Mouse (Mus musculus): ENCODE results near the gene Fbxw10. TPM values are rescaled to one million over a fixed set of nuclear protein-coding genes. Genes with fewer than 3 reads are reported as not detected.
A peak's percentile ranks its signal among the peaks of the same experiment; 100 is the strongest.

The Fbxw10 gene
- total RNA-seq, 2 experiments from 2014 or later: 0.71 to 0.92 TPM

DNA sequence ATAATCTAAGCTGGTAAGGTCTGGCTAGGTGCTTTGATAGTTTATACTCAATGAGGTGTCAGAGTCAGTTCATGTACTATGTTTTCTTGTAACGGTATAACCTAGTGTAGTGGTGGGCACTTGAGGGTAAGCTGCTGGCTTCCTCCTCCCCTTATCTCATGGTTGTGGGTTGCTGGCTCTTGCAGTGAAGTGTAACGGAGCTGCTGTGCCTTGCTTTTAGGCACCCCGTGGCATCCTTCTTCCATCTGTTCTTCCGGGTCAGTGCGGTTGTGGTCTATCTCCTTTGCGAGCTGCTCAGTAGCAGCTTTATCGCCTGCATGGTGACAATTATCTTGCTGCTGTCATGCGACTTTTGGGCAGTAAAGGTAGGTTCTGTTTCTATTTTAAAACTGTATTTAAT, 36.5 kb downstream of the Fbxw10 start:
- no peak for DNase-seq (ENCODE audit: extremely low spot score in 1 of 2, low spot score in 2 of 2)
- intact Hi-C loops (cut with DNase I): no loop called here

DNA sequence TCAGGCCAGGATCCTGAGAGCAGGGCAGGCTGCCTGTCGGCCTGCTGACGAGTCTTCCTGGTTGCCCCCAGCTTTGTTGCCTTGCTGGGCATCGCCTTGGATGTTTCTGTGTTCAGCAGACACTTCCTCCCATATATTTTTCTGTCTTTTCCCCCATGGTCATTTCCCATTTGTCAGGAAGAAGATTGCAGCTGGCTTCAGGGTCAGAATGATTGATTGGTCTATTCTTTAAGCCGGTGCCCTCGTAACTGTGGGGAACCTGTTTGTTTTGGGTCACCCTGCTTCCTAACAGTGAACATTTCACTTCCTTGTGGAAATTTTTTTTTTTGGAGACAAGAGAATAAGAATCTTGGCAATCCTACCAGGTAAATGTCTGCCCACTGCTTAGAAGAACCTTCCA, 38.5 kb downstream of the Fbxw10 start:
- intact Hi-C loops (cut with DNase I): no loop called here
- DNase-seq (ENCODE audit: extremely low spot score in 1 of 2, low spot score in 2 of 2): no peak

DNA sequence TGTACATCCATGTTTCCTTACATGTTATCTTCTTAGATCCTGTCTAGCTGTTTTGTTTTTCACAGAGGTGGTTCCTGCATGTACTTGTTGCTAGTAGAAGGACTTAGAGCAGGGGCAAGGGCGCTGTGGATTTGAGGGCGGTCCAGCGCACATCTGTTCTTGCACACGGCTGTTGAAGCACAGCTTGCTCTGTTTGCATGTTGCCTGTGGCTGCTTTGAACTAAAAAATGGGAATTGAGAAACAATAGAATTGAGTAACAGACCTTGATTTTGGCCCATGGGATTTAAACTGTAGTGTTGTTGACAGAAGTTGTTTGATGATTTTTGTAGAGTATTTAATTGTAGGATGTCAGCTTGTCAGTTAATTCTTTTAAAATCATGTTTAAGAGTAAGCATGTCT, 43.9 kb downstream of the Fbxw10 start:
- intact Hi-C loops (cut with DNase I): no loop called here
- no peak for DNase-seq (ENCODE audit: extremely low spot score in 1 of 2, low spot score in 2 of 2)

DNA sequence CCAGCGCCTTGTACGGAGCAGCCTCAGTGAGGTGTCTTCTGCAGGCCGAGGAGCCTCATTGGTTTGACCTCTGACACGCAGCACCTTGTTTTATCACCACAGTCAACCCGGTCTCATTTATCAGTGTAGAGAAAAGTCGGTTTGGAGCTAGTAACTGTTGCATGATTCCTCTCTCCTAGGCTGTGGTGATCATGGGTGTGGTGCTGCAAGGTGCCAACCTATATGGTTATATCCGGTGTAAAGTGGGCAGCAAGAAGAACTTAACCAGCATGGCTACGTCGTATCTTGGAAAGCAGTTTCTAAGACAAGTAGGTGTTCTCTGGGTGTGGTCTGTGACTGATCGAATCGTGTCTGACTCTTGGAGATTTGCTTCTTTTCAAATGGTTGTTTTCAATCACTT, 44.9 kb downstream of the Fbxw10 start:
- intact Hi-C loops (cut with DNase I): no loop called here
- DNase-seq (ENCODE audit: extremely low spot score in 1 of 2, low spot score in 2 of 2): no peak

DNA sequence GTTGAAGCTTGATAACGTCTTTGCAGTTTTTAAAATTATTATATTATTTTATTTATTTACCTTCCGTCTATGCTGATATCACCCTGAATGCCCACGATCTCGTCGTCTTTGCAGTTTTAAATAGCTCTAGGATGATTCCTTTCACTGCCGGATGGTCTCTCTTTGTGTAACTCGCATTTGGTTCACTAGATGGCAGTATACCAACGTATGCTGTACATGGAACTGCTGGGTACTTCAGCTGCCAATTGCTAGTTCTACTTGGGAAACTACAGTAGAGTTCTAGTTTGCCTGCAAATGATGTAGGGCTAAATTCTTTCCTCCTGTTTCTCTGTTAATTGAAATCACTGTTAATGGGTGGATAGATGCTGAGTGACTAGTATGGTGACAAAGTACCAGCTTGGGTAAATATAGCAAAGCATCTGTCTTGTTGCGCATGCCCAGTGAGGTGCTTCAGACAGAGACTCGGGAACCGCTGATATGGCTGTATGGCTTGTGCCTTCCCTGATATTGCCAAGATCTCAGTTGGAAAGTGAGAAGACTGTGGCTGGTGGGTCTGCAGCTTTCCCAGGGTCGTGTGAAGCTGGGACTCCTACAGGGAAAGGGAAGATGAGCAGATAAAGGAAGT, 54.9 kb downstream of the Fbxw10 start:
- intact Hi-C loops (cut with DNase I): no loop called here

DNA sequence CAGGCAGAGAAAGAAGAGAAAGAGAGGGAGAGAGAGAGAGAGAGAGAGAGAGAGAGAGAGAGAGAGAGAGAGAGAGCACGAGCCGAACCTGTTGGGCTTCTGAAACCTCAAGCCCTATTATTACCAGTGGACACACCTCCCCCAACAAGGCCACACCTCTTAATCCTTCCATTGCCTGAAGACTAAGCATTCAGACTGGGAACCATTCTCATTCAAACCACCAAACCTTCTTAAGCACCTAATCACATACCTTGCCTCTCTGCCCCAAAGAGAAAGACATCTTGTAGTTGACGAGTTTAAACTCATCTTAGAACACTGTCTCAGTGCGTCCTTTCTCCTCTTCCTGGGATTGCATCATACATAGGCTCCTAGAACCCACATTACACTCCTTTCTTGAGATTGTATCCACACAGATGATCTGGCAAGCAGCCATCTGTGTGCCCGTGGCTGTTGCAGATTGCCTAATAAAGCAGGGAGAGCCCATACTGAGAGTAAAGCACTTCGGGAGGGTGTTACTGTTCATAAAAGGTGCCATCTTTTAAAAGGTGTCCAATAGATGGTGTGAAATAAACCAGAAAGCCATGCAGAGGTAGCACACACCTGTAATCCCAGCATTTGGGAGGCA, 57.1 kb downstream of the Fbxw10 start:
- intact Hi-C loops (cut with DNase I): no loop called here
- no peak for DNase-seq (ENCODE audit: extremely low spot score in 1 of 2, low spot score in 2 of 2)

More for the DNA sequence above, 54.9 kb downstream of the Fbxw10 start:
- DNase-seq (ENCODE audit: extremely low spot score in 1 of 2, low spot score in 2 of 2): peak; percentile 64 to 87

DNA sequence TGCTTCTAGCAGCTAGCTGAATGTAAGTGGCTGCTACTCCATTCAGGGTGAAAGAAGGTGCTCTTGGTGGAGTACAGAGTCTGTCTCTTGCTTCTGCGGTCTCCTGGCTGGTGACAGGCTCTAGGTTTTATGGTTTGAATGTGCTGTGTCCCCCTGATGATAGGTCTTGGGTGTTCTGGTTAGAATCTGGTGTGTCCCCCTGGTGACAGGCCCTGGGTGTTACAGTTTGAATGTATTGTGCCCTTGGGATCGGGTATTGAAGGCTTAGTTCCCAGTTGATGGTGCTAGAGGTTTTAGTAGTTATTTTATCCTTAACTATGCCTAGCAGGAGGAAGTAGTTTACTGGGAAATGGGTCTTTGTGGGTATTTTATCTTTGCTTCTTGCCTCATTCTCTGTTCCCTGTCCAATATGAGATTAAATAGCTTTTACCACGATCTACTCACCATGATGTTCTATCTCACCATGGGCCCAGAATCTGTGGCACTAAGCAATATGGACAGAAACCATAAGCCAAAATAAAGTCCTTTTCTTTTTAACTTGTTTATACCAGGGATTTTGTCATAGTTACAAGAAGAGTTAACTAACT, 62.9 kb downstream of the Fbxw10 start:
- no peak for DNase-seq (ENCODE audit: extremely low spot score in 1 of 2, low spot score in 2 of 2)
- intact Hi-C loops (cut with DNase I): no loop called here

DNA sequence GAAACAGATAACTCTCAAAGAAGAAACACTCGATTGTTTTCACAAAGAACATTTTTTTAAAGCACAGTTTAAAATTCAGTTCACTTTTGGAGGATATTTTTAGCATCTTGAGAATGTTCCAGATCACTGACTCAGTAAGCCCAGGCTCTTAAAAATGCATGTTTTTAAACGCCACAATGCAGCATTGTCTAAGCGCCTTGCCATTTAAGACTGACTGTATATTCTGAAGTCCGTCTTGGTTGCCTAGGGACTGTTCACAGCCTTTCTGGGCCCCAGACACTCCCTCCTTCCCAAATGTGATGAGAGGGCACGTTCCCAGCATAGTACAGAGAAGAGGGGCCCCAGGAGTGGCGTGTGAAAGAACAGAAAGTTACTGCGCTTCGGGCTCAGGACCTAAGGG, 64.5 kb downstream of the Fbxw10 start:
- DNase-seq (ENCODE audit: extremely low spot score in 1 of 2, low spot score in 2 of 2): peak in 1 of 2 experiments; percentile 19
- intact Hi-C loops (cut with DNase I): no loop called here

DNA sequence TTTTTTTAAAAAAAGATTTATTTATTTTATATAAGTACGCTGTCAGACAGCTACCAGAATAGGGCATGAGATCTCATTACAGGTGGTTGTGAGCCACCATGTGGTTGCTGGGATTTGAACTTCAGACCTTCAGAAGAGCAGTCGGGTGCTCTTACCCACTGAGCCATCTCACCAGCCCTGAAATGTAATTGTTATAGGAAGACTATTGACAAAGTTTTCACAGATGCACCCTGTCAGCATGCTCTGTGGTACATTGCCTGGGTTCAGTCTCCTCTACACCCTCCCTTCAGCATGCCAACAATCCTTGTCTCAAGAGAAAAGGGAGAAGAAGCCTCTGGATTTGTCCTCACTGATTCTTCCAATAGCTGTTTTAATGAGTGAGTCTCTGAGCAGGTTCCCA, 66.3 kb downstream of the Fbxw10 start:
- intact Hi-C loops (cut with DNase I): no loop called here
- DNase-seq (ENCODE audit: extremely low spot score in 1 of 2, low spot score in 2 of 2): no peak

DNA sequence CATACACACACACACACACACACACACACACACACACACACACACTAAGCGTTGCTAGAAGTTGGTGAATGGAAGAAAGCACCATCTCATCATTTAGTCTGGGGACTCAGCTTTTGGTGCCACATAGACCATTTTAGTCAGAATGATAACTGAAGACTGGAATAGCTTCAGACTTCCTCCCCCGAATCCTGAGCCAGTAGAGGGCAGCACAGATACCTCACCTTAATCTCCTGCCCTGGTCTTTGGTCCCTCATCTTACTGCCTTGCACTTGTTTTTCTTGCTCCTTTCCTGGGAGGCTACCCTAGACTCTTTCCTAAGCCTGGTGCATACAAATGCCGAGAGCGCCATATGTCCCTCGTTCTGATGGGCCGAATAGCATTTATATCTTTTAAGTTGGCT, 67.7 kb downstream of the Fbxw10 start:
- DNase-seq (ENCODE audit: extremely low spot score in 1 of 2, low spot score in 2 of 2): no peak
- intact Hi-C loops (cut with DNase I): no loop called here

DNA sequence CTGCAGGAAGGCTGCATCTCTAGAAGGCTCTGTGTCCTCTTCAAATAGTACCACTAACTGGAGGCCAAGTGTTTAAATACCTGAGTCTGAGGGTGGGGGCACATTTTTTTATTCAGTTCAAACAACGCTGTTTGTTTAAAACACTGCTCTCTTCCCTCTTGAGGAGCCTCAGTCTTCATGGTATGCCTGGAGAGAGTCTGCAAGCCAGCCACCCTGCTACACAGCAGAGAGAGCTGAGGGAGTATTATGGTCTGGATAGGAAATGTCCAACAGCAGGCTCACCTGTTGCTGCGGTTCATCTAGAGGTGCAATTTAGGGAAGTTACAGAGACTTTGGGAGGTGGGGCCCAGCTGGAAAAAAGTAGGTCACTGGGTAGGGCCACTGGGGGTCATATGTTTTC, 68.6 kb downstream of the Fbxw10 start:
- no peak for DNase-seq (ENCODE audit: extremely low spot score in 1 of 2, low spot score in 2 of 2)
- intact Hi-C loops (cut with DNase I): no loop called here

DNA sequence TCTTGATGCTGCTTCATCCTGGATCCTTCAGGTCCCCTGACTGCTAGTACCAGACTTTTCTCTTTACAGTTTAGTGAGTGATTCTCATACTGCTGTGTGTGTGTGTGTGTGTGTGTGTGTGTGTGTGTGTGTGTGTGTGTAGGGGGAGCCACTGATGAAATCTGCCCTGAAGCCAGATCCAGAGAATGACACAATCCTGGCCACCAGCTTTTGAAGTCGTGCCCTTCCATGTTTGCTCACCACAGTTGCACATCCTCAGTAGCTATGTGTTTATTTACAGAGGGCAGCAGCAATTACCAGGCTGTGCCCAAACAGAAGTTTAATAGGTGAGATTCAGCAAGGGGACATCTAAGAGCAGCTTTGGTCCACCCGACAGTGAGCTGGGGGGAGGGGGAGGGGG, 69.9 kb downstream of the Fbxw10 start:
- no peak for DNase-seq (ENCODE audit: extremely low spot score in 1 of 2, low spot score in 2 of 2)
- intact Hi-C loops (cut with DNase I): no loop called here

DNA sequence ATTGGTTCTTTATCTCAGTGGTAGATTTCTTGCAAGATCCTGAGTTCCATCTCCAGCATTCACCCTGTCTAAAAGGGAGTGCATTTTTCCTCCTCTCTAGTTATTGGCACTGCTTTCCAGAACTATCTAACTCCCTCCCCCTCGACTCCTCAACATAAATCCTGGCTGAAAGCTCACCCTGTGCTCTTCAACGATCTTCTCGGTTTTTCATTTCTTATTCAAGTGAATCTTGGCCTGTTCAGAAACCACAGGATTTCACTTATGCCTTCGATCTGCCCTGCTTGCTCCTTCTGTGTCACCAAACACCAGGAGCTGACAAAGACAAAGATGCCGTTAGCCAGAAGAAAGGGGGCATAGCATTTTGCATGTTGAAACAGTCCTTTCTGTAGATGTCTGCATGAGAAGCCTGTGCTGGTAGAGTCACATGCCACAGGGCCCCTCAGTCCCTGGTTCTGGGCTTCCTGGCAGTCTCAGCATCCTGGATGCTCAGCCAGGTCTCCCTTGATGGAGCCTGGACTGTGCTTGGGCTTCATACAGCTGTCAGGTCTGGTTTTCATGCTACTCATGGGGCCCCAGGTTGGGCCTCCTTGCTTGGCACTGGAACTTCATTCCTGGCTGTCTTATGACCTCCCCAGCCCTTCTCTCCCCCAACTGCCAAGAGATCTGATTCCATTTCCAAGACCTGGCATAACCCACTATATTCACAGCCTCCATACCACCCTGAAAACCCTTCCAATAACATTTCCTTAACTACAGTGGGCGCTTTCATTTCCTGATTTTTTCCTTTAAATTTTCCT, 73.3 kb downstream of the Fbxw10 start:
- intact Hi-C loops (cut with DNase I): loop anchor here (5.0 kb wide), 1 partner anchor 62 kb away; no protein-coding TSS in a partner anchor
- no peak for DNase-seq (ENCODE audit: extremely low spot score in 1 of 2, low spot score in 2 of 2)

DNA sequence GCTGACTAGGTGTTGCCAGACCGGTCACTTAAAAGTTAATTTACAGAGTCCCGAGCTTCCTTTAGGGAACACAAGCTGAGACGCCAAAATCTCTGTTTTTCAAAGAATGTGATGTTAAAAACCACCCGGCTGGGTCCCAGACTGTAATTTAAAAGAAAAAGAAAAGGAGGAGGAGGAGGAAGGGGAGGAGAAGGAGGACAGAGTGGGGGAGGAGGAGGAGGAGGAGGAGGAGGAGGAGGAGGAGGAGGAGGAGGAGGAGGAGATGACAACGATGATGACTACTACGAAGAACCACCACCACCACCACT, 73.8 kb downstream of the Fbxw10 start:
- intact Hi-C loops (cut with DNase I): loop anchor here (1.0 to 5.0 kb wide), 2 partner anchors 62 to 215 kb away; no protein-coding TSS in a partner anchor

DNA sequence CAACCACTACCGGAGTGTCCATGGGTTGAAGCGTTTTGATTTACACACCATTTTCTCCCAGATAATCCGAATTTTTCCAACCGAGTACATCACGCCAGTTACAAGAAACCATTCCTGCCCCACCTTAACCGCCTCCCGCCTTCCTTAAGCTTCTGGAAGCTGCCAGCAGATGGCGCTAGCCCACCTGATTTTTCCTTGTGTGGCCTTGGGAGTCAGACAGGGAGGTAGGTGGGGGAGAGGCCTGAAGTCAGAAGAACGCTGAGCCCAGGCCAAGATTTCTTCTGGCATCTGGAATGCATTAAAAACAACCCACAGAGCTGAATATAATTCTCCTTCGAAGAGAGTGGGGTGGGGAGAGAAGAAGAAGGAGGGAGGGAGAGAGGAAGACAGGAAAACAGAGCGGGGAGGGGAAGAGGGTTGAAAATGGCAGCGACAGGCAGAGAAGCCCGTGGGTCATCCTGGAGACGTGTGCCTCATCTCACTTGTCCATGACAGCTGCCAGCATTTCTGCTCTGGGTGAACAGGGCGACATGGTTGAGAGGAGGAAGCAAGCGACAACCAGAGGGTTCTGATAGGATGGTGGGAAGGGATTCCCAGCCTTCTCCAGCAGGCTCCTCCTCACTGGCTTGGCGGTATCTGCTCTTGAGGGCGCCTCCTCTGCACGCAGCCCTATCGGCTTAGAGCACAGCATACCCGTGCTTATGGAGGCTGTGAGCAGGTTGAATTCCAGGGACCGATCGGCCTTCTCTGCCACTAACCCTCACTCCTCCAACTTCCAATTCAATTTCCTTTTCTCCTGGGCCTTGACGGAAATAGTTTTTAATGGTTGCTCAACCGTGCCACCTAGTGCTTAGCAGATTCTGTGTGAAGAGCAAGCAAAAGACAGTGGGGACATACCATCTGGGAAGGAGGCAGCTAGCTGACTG, 74.4 kb downstream of the Fbxw10 start:
- intact Hi-C loops (cut with DNase I): loop anchor here (1.0 to 5.0 kb wide), 2 partner anchors 61 to 214 kb away; no protein-coding TSS in a partner anchor
- DNase-seq (ENCODE audit: extremely low spot score in 1 of 2, low spot score in 2 of 2): peak; percentile 91 to 92

More for the DNA sequence above, 73.8 kb downstream of the Fbxw10 start:
- DNase-seq (ENCODE audit: extremely low spot score in 1 of 2, low spot score in 2 of 2): no peak

DNA sequence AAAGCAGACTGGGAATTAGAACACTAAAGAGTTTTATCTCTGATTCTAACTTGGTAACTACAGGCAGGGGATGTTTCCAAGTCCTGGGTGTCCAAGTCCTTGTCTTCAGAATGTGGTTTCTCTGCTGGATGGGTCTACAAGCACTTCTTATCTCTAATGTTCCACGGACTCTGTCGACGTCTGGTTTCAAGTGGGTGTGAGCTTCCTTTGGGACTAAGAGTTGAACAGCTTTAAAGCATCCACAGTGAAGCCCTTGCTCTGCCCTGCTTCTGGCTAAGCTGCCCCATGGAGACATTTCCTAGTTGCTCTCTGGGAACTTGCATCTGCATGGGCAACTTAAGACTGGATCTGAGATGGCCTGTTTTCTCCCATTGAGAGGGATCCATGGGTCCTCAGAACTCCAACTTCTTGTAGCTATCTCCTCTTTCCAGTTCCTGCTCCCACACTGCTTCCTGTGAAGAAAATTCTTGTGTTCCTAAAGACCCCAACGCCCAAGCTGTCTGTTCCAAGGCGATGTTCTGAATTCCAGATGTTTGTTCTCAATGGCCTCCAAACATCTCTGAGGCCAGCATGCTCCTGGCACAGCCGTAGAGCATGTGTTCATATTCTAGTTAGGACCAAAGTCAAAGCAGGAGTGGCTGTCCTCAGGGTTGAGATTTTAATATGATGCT, 77.4 kb downstream of the Fbxw10 start:
- intact Hi-C loops (cut with DNase I): loop anchor here (5.0 kb wide), 1 partner anchor 58 kb away; no protein-coding TSS in a partner anchor
- no peak for DNase-seq (ENCODE audit: extremely low spot score in 1 of 2, low spot score in 2 of 2)

Data from left cerebral cortex, postnatal 10 days (tissue).